Mouse (Mus musculus) heart, postnatal 0 days (tissue): Measurements from ENCODE around the gene Rasgrf2. TPM values are rescaled to one million over a fixed set of nuclear protein-coding genes. Genes with fewer than 3 reads are reported as not detected.

Experiments
- ATAC-seq: fragments of 200-750 bp; cut with Nextera tagmentation; 2 replicates; pipeline ENCODE4 v1.8.0; 2017; ENCODE audit warnings: low read depth, moderate number of reproducible peaks, moderate library complexity; ENCODE audit not compliant: insufficient read depth
- DNase-seq: peaks from one replicate; pipeline ENCODE4 v3.0.0-alpha.2; 2016; ENCODE audit warnings: low spot score
- H3K27ac ChIP-seq: fragments of 300-500 bp; sonication (generic); 2 replicates; pipeline ENCODE4 v1.5.1; 2014; ENCODE audit warnings: low read depth, mild to moderate bottlenecking
- H3K27me3 ChIP-seq: fragments of 300-500 bp; sonication (generic); 2 replicates; pipeline ENCODE4 v1.6.1; 2014; ENCODE audit warnings: low read length, mixed read lengths; ENCODE audit not compliant: control insufficient read depth, insufficient read depth
- H3K36me3 ChIP-seq: fragments of 300-500 bp; sonication (generic); replicated peaks from 2 replicates; pipeline ENCODE4 v1.6.1; 2014; ENCODE audit warnings: low read length, mixed read lengths; ENCODE audit not compliant: control insufficient read depth, insufficient read depth
- H3K4me1 ChIP-seq: fragments of 300-500 bp; sonication (generic); 2 replicates; pipeline ENCODE4 v1.6.1; 2014; ENCODE audit warnings: antibody characterized with exemption; ENCODE audit not compliant: control insufficient read depth, insufficient read depth
- H3K4me2 ChIP-seq: fragments of 300-500 bp; sonication (generic); 2 replicates; pipeline ENCODE4 v1.6.1; 2014; ENCODE audit warnings: low read depth, mild to moderate bottlenecking, low read length, moderate library complexity
- H3K4me3 ChIP-seq: fragments of 300-500 bp; sonication (generic); 2 replicates; pipeline ENCODE4 v1.5.1; 2014; ENCODE audit warnings: low read depth, low read length
- H3K9ac ChIP-seq: fragments of 300-500 bp; sonication (generic); replicated peaks from 2 replicates; pipeline ENCODE4 v1.6.1; 2014; ENCODE audit warnings: low read depth, low read length, mixed read lengths
- H3K9me3 ChIP-seq: fragments of 300-500 bp; sonication (generic); replicated peaks from 2 replicates; pipeline ENCODE4 v1.6.1; 2016; ENCODE audit warnings: low read length; ENCODE audit not compliant: control insufficient read depth
- CTCF ChIP-seq: IDR thresholded peaks from 2 replicates; pipeline ENCODE4 v1.5.1; 2016; ENCODE audit warnings: antibody characterized with exemption, control low read depth, low read depth
- EP300 ChIP-seq: IDR thresholded peaks from 2 replicates; pipeline ENCODE4 v1.6.1; 2016; ENCODE audit warnings: antibody characterized with exemption, low read depth
- WGBS: fragments of 180-500 bp; shearing (Covaris S2); extraction: QIAGEN DNeasy Blood & Tissue Kit; methylation state at CpG from one replicate; pipeline ENCODE4 v1.1.7; 2014; 5-methylcytosine and 5-hydroxymethylcytosine counted together
- polyA plus RNA-seq: library from polyadenylated mRNA; unstranded; fragments of >200 nt; fragmentation: Nextera tagmentation; extraction: Ambion mirVana; gene quantifications from 2 replicates; pipeline ENCODE4 v1.2.1, GENCODE M21; 2015
- total RNA-seq: library from RNA; depleted of rRNA; stranded (reverse); fragments of >200 nt; gene quantifications from 2 replicates; pipeline ENCODE4 v1.2.3, GENCODE M21; 2014; ENCODE audit warnings: low replicate concordance

Gene Rasgrf2
- total and polyA plus RNA-seq, 2 experiments from 2014 or later = 0.34 to 1.8 TPM

GRCm38 (mm10) chr13:92108237-92108636, 23.2 kb downstream of the Rasgrf2 start:
- DNase-seq (no peak), ATAC-seq (no peak)
- Histone ChIP-seq H3K4me3 (no peak overlapping the region), H3K27ac (no peak overlapping the region), H3K4me2 (no peak overlapping the region), H3K27me3 (no peaks in the 10 kb centered on the region), H3K9ac (no peak overlapping the region), H3K4me1 (no peaks in the 10 kb centered on the region), H3K9me3 (no peaks in the 10 kb centered on the region), H3K36me3 (no peaks in the 10 kb centered on the region)
- 55% methylated on average over 4 of the region's 4 CpGs for WGBS
- TF ChIP-seq EP300 = 0 out of 2 replicates have a peak, but pooled peaks have one; percentile 25
- TF ChIP-seq CTCF = no peak

DNA sequence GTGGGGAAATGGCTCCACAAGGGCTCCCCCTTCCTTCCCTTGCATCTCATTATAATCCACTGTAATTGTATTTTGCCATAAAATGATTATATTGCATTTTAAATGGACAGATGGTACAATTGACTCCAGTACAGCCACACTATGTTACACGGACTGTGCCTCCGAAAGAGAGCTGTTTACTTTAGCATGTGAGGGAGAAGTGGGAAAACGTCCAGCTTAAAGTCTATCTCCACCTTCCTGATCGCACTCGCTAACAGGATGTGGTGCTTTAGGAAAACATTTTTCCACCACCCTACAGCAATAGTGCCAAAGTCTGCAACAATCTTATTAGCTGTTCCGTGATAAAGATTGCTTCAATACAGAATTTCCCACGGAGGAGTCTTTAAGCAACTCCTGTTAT, 27.2 kb downstream of the Rasgrf2 start:
- H3K4me2 ChIP-seq = 0 out of 2 replicates have a peak overlapping the region, but pooled peaks have one; percentile 2
- no peak overlapping the region for H3K9ac ChIP-seq
- ATAC-seq = no peak
- H3K4me1 ChIP-seq = no peaks in the 10 kb centered on the region
- H3K27me3 ChIP-seq = no peaks in the 10 kb centered on the region
- H3K4me3 ChIP-seq = no peak overlapping the region
- WGBS = 39% methylated on average over 7 of the region's 7 CpGs
- no peaks in the 10 kb centered on the region for H3K36me3 ChIP-seq
- TF ChIP-seq EP300 = no peak
- no peak for TF ChIP-seq CTCF
- H3K27ac ChIP-seq = 0 out of 2 replicates have a peak overlapping the region, but pooled peaks have one; percentile 31
- no peaks in the 10 kb centered on the region for H3K9me3 ChIP-seq
- DNase-seq = peak; percentile 41

DNA sequence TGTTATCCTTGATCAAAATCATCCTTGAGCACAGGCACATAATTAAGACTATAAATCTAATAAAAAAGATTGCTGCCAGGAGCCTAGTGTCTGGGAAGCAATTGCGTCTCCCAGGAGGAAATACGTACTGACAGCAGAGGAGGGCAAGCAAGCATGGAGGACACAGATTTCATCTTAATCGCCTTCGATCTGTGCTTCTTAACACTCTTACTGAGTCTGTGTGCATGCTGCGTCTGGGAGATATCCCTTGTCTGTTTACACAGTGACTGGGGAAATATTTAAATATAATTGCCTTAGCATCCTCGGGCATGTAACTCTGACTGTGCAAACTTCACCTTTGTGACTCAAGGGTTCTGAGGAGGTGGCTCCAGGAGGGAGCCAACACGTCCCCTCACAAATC, 33.0 kb downstream of the Rasgrf2 start:
- TF ChIP-seq EP300 (no peak), CTCF (no peak)
- Histone ChIP-seq H3K4me3 (no peak overlapping the region), H3K27ac (no peak overlapping the region), H3K9me3 (no peaks in the 10 kb centered on the region), H3K4me1 (no peaks in the 10 kb centered on the region), H3K27me3 (no peaks in the 10 kb centered on the region), H3K4me2 (no peak overlapping the region), H3K36me3 (no peaks in the 10 kb centered on the region), H3K9ac (no peak overlapping the region)
- ATAC-seq = no peak
- no peak for DNase-seq
- 64% methylated on average over 7 of the region's 7 CpGs for WGBS

GRCm38 (mm10) chr13:92095131-92096090, 36.0 kb downstream of the Rasgrf2 start:
- no peaks in the 10 kb centered on the region for H3K36me3 ChIP-seq
- no peak overlapping the region for H3K9ac ChIP-seq
- no peak overlapping the region; the same call in 1 of the 2 replicates for H3K27ac ChIP-seq
- H3K4me1 ChIP-seq = no peaks in the 10 kb centered on the region
- DNase-seq = no peak
- H3K4me2 ChIP-seq = no peak overlapping the region
- TF ChIP-seq EP300 = no peak
- TF ChIP-seq CTCF = no peak
- H3K27me3 ChIP-seq = no peaks in the 10 kb centered on the region
- no peak overlapping the region for H3K4me3 ChIP-seq
- 52% methylated on average over 12 of the region's 12 CpGs for WGBS
- H3K9me3 ChIP-seq = 0 out of 2 replicates have a peak, but pooled peaks cover 2% of the 10 kb centered on the region
- no peak for ATAC-seq

GRCm38 (mm10) chr13:92093712-92094290, 37.7 kb downstream of the Rasgrf2 start:
- Histone ChIP-seq H3K27ac (no peak overlapping the region), H3K4me1 (no peaks in the 10 kb centered on the region), H3K4me2 (no peak overlapping the region), H3K4me3 (no peak overlapping the region), H3K9ac (no peak overlapping the region), H3K36me3 (no peaks in the 10 kb centered on the region), H3K9me3 (0 out of 2 replicates have a peak, but pooled peaks cover 2% of the 10 kb centered on the region), H3K27me3 (no peaks in the 10 kb centered on the region)
- no peak for DNase-seq
- TF ChIP-seq CTCF = no peak
- TF ChIP-seq EP300 = no peak
- no peak for ATAC-seq
- 67% methylated on average over 6 of the region's 6 CpGs for WGBS
